Mouse (Mus musculus) c-Kit-positive CD71-positive TER-119-positive erythroid progenitor cells, embryonic 14.5 days (primary cell): ENCODE results near the gene Chrm3.

Experiments used
- DNase-seq: peaks from one replicate; pipeline ENCODE4 v3.0.0-alpha.2; 2013; ENCODE audit warnings: low spot score

The Chrm3 gene

GRCm38 (mm10) chr13:9890460-9890859 lies 470.2 kb downstream of the Chrm3 start:
- no peak for DNase-seq

GRCm38 (mm10) chr13:9889954-9890353 lies 470.7 kb downstream of the Chrm3 start:
- no peak for DNase-seq

GRCm38 (mm10) chr13:9888284-9888683 lies 472.4 kb downstream of the Chrm3 start:
- no peak for DNase-seq

GRCm38 (mm10) chr13:9887261-9887660 lies 473.4 kb downstream of the Chrm3 start:
- no peak for DNase-seq

GRCm38 (mm10) chr13:9886465-9887135 lies 474.0 kb downstream of the Chrm3 start:
- no peak for DNase-seq

- DNase-seq = peak; percentile 0
Measured at GRCm38 (mm10) chr13:9882362-9883282, 478.0 kb downstream of the Chrm3 start.

- DNase-seq = no peak
Measured at GRCm38 (mm10) chr13:9881930-9882329, 478.7 kb downstream of the Chrm3 start.

GRCm38 (mm10) chr13:9880401-9880800 lies 480.2 kb downstream of the Chrm3 start:
- DNase-seq = no peak

- DNase-seq = no peak
Measured at GRCm38 (mm10) chr13:9878596-9879010, 482.0 kb downstream of the Chrm3 start.

GRCm38 (mm10) chr13:9873377-9873776 lies 487.3 kb downstream of the Chrm3 start:
- DNase-seq = no peak

- DNase-seq = no peak
Measured at GRCm38 (mm10) chr13:9866161-9866560, 494.5 kb downstream of the Chrm3 start.

GRCm38 (mm10) chr13:9847515-9847914 lies 513.1 kb downstream of the Chrm3 start:
- DNase-seq = no peak

GRCm38 (mm10) chr13:9846543-9847434 lies 513.9 kb downstream of the Chrm3 start:
- DNase-seq = peak; percentile 18

GRCm38 (mm10) chr13:9834146-9834679 lies 526.4 kb downstream of the Chrm3 start:
- DNase-seq = peak; percentile 54

GRCm38 (mm10) chr13:9826227-9826626 lies 534.4 kb downstream of the Chrm3 start:
- DNase-seq = no peak
